Mouse (Mus musculus): Measurements from ENCODE around the gene Clcn7.
A peak's percentile ranks its signal among the peaks of the same experiment; 100 is the strongest.

Clcn7 gene

GRCm38 (mm10) chr17:25130060-25130459 lies 3.1 kb upstream of the Clcn7 start:
- DNase-seq, result no peak

GRCm38 (mm10) chr17:25135622-25136021 lies 2.4 kb downstream of the Clcn7 start:
- no peak for DNase-seq

- DNase-seq, result no peak
These were observed 5.6 kb downstream of the Clcn7 start for GRCm38 (mm10) chr17:25138803-25139202.

GRCm38 (mm10) chr17:25139960-25140359 lies 6.8 kb downstream of the Clcn7 start:
- no peak for DNase-seq

GRCm38 (mm10) chr17:25162161-25162560 lies 29.0 kb downstream of the Clcn7 start, which contains the start of gene Ccdc154:
Ccdc154 (plus strand) TSS chr17:25162461.
- no peak for DNase-seq

GRCm38 (mm10) chr17:25163387-25163786 lies 30.2 kb downstream of the Clcn7 start:
- no peak for DNase-seq

GRCm38 (mm10) chr17:25164770-25165169 lies 31.6 kb downstream of the Clcn7 start:
- DNase-seq, result no peak

GRCm38 (mm10) chr17:25165970-25166671 lies 32.9 kb downstream of the Clcn7 start:
- DNase-seq, result no peak

GRCm38 (mm10) chr17:25169706-25170105 lies 36.5 kb downstream of the Clcn7 start:
- no peak for DNase-seq

- no peak for DNase-seq
These were observed 39.4 kb downstream of the Clcn7 start for GRCm38 (mm10) chr17:25172558-25172957.

GRCm38 (mm10) chr17:25175411-25175810 lies 42.2 kb downstream of the Clcn7 start, which contains the start of gene Gm38655:
Gm38655 (minus strand) TSS chr17:25175471.
- DNase-seq, result no peak

- DNase-seq, result peak; percentile 35
These were observed 50.0 kb downstream of the Clcn7 start for GRCm38 (mm10) chr17:25183232-25183631.

GRCm38 (mm10) chr17:25184129-25184691 lies 51.0 kb downstream of the Clcn7 start, which contains the start of gene BC003965:
BC003965 (plus strand) TSS chr17:25184554.
- peak; percentile 97 for DNase-seq

GRCm38 (mm10) chr17:25184961-25185360 lies 51.8 kb downstream of the Clcn7 start:
- DNase-seq, result no peak

- DNase-seq, result no peak
These were observed 54.6 kb downstream of the Clcn7 start for GRCm38 (mm10) chr17:25187784-25188149.

- DNase-seq, result peak; percentile 89
These were observed 55.2 kb downstream of the Clcn7 start, which contains the start of gene Unkl for GRCm38 (mm10) chr17:25188150-25189031. Unkl (plus strand) TSS chr17:25188397.

GRCm38 (mm10) chr17:25189091-25189490 lies 55.9 kb downstream of the Clcn7 start:
- DNase-seq, result peak; percentile 20

- DNase-seq, result no peak
These were observed 69.2 kb downstream of the Clcn7 start for GRCm38 (mm10) chr17:25202401-25202800.

GRCm38 (mm10) chr17:25210006-25210405 lies 76.8 kb downstream of the Clcn7 start:
- DNase-seq, result no peak

- DNase-seq, result no peak
These were observed 77.7 kb downstream of the Clcn7 start for GRCm38 (mm10) chr17:25210680-25211466.

GRCm38 (mm10) chr17:25211705-25212104 lies 78.5 kb downstream of the Clcn7 start:
- DNase-seq, result no peak
